Mouse (Mus musculus): Measurements from ENCODE around the gene Olfr975.
"Not testable (repeated sequence)": the region's sequence is repeated elsewhere in the genome, so short reads cannot be mapped to it uniquely, and the experiment has no call there.

Olfr975 gene

GRCm38 (mm10) chr9:39951946-39952345 is at the start of gene Olfr975:
Gene Olfr975 (minus strand): TSS chr9:39952046.
- no peak for TF ChIP-seq GATA4 (IDR thresholded peaks at IDR 0.05; ENCODE audit: insufficient replicate concordance, low read length)

GRCm38 (mm10) chr9:39991813-39992212 is 40.0 kb upstream of the Olfr975 start, which contains the start of gene Olfr978:
Gene Olfr978 (plus strand): TSS chr9:39992113.
- TF ChIP-seq GATA4 (IDR thresholded peaks at IDR 0.05; ENCODE audit: insufficient replicate concordance, low read length): no peak

GRCm38 (mm10) chr9:39961033-39961432 is 9.2 kb upstream of the Olfr975 start, which contains the start of gene Olfr976:
Gene Olfr976 (minus strand): TSS chr9:39961133.
- not testable (repeated sequence) for TF ChIP-seq GATA4 (IDR thresholded peaks at IDR 0.05; ENCODE audit: insufficient replicate concordance, low read length)

- no peak for TF ChIP-seq GATA4 (IDR thresholded peaks at IDR 0.05; ENCODE audit: insufficient replicate concordance, low read length)
These were observed 14.6 kb downstream of the Olfr975 start, which contains the start of gene Olfr974 for GRCm38 (mm10) chr9:39937201-39937600. Gene Olfr974 (plus strand): TSS chr9:39937501.

GRCm38 (mm10) chr9:39909939-39910338 is 41.9 kb downstream of the Olfr975 start:
- TF ChIP-seq GATA4 (IDR thresholded peaks at IDR 0.05; ENCODE audit: insufficient replicate concordance, low read length): no peak

GRCm38 (mm10) chr9:39907036-39907435 is 44.8 kb downstream of the Olfr975 start, which contains the start of gene Olfr229:
Gene Olfr229 (plus strand): TSS chr9:39907336.
- TF ChIP-seq GATA4 (IDR thresholded peaks at IDR 0.05; ENCODE audit: insufficient replicate concordance, low read length): no peak

- TF ChIP-seq GATA4 (IDR thresholded peaks at IDR 0.05; ENCODE audit: insufficient replicate concordance, low read length): no peak
These were observed 46.7 kb downstream of the Olfr975 start for GRCm38 (mm10) chr9:39905106-39905505.
